Mouse (Mus musculus) frontal cortex, adult 2 months (tissue): ENCODE measurements around the gene Lhx9. TPM values are rescaled to one million over a fixed set of nuclear protein-coding genes. Genes with fewer than 3 reads are reported as not detected.

ENCODE experiments used
- DNase-seq, 2 experiments: peaks; one replicate each; pipeline ENCODE4 v3.0.0; 2022; ENCODE audit warnings: low spot score in 1 of 2; ENCODE audit errors: extremely low spot score in 1 of 2
- polyA plus RNA-seq: library from polyadenylated mRNA; depleted of rRNA; stranded (reverse); fragments of >200 nt; gene quantifications from 2 replicates; pipeline ENCODE4 v1.2.3, GENCODE M21; 2012; rRNA removed

Lhx9 gene
- polyA plus RNA-seq, 1 experiment: 0.46 TPM

GRCm38 (mm10) chr1:138840440-138841305 is 7.7 kb downstream of the Lhx9 start:
- no peak for DNase-seq

DNA sequence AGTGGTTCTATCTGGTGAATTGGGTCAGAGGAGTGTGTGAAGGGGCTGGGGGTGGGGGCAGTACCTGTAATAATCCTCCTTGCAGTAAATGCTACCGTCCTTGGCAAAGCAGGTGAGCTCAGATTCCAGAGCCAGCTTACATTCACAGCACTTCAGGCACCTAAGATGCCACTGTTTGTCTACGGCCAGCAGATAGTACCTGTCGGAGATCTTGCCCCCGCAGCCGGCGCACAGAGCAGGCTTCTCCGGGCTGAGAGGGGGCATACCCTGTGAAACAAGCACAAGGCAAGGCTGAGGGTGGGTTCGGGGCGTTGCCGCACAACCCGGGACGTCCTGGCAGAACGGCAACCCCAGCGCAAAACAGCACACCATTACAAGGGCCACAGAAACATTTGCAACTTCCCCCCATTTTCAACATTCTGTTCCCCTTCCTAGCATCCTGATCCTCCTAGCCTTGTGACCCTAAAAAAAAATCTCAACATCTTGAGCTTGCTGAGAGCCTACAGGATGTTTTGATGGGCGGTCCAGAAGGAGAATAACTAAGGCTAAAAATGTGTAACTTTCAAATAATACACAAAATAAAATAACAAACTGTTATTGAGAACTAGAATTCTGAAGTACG is 8.5 kb downstream of the Lhx9 start:
- no peak for DNase-seq

DNA sequence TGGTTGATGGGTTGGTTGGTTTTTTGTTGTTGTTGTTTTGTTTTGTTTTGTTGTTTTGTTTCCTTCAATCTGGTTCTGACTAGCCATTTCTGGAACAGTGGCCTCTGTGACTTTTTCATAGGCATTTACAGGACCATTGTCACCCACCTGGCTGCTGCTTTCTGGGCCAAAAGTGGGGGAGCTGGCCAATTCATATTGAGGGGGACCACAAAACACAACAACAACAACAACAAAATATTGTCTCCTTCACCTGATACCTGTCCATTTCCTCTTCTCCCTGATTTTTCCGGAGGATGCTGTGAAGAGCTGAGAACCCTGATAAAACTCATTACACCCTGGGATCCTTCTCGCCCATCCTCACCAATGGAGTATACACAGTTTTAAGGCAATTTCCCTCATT is 9.1 kb downstream of the Lhx9 start:
- no peak for DNase-seq

DNA sequence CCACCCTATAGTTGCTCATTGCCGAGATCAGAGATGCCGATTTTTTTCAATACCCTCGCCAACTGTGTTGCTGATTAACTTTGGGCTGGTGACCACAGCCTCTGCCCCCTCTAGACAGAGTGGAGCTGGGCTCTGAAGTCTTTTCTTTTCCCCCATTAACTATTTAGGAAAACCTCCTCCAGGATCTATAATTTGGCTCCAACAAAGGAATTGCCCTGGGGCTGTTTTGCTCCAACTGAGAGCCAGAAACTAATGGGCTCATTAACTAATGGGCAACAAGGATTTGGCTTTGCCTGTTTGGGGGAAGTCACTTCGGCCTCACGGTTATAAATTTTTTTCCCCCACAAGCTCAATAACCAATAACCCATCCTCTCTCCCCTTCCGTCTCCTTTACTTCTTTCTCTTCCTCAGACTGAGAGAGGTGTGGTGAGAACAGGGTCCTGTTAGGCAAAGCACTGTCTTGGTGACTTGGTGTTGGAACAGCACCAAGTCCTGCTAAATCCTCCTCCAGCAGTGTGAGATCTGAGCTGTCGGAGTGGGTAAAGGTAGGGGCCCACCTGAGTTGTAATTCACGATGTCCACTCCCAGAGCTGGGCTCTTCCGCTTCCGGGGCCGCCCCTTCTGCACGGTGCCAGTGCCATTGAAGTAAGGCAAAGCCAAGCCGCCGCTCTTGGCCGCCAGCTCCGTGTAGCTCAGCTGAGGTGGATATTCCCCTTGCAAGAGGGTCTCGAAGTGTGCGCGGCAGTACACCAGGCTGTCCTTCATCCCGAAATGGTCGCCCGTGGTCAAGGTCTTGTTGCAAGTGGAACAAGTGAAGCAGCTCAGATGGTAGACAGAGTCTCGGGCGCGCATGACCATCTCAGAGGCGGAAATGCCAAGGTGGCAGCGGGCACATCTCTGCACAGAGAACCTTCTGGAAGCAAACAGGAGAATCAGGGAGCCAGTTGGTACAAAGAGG is 10.3 kb downstream of the Lhx9 start:
- no peak for DNase-seq

DNA sequence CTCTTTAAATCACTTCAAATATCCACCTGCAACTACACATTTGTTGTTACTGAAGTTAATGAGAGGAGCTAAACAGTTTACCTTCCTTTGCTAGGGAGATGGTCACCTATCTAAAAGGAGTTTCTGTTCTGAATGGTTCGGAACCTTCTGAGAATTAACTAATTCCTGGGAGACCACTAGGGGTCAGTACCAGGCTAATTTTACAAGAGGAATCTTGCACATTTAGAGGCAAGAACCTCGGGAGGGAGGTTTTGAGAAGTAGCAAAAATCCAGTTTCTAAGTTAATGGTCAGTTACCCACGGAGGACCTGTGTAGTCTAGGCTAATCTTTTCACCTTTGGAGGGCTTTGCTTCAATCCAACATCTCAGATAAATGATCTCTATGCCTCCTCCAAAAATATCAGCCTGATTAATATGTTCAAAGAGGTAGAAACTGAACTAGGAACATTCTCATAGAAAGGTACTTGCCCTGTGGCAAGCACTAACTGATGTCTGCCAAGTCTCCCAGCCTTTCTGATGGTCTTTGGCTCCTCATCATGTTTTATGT is 12.9 kb downstream of the Lhx9 start:
- peak in 1 of 2 experiments; percentile 76 for DNase-seq

DNA sequence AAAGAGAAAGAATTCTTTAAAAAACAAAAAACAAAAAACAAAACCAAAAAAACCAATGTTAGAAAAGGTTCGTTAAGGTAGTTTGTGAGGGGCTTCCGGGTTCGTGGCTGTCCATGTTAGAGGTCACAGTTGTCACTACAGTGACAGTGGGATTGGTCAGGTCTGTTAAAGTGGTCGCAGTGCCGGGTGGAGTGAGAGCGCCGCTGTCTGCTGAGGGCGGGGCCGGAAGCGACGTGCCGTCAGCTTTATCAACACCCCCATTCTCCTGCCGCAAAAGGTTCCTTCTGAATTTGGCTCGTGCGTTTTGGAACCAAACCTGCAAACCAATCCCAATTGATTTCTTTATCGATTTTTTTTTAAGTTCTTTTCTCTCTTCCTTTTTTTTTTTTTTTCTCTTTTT is 17.1 kb downstream of the Lhx9 start:
- no peak for DNase-seq

DNA sequence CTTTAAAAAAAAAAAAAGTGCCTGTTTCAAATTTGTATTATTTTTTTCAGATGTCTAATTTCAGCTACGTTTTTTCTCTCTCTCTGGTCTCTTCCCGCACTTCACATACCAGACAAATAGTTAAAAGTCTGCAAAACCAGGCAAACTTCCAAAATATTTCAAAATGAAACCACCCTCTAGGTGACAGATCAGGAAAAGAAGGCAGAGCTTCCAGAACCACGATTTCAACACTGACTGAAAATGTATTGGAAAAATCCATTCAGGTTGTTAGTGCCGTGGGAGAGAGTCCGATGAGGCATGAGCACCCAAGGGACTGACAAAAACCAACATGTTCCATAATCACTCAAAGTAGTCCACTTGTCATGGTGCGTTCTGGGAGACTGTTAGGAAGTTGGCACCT is 21.5 kb downstream of the Lhx9 start:
- no peak for DNase-seq

DNA sequence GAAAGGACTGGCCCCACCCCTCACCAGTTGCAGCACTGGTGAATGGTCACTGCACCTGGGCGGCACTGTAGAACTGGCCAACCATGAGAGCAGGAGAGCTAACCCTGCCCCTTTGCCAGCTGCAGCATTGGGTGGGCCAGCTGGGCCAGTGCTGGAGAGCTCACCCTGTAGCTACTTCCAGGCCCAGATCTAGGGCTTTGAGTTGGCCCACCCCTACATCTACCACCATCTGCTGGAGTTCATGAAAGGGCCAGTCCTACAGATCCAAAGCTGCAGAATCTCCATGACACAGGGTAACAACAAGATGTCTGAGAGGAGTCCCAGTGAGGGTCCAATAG is 25.4 kb downstream of the Lhx9 start:
- no peak for DNase-seq

DNA sequence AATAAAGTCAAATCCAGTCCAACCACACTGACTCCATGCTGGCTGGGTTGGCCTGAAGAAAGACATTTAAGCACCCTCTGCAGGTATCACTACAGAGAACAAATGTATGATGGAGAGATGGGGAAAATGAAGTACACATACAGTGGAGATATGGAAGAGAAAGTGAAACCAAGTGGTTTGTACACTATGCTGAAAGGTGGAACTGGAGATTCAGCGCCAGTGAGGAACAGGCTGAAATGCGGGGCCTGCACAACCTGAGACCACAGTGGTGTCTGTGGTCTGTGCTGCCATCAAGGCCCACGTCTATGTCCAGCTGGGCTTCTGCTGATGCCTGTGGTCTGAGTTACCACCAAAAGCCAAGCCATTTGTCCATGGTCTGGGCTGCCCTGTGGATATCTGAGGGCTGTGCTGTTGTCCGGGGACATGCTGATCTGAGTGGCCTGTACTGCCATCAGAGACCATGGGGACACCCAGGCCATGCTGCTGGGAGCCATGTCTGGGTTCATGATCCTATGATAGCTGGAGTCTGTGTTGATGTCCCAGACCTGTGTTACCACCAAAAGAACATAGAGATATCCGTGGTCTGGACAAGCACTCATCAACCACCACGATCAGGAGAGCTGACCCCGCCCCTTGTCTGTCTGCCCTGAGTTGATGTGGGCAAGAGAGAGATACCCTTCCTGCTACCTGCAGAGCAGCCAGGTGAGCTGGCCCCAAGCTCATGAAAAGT is 26.0 kb downstream of the Lhx9 start:
- DNase-seq: no peak

DNA sequence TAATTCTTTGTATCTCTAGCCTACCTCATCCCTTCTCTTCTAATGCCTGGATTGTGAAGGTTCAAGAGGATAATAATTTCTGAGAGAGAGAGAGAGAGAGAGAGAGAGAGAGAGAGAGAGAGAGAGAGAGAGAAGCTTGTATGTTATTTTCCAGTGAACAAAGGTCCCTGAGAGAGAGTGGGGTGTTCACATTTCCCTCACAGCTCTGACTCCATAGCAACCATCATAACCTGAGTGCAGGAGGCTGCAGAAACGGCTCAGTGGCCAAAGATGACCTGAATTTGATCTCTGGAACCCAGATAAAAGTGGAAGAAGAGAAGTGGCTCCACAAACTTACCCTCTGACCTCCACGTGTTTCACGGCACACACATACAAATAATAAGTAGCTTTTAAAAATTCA is 46.6 kb downstream of the Lhx9 start:
- DNase-seq: no peak

DNA sequence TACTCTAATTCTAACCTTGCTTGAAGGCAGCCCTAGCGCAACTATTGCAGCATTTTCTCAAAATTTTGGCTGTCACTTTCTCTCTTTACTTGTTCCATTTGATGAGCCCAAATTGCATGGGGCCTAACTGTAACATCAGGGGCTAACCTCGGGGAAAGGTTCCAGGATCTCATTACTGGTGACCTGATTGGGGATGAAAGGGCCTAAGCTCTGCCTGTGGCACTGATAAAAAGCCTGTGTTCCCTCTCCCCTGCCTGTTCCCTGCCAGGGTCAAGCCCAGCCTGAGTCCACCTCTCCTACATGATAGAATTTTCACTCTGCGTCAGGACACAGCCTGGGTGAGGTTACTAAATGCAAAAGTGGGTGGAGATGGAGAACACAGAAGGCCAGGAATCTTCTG is 47.1 kb downstream of the Lhx9 start:
- DNase-seq: no peak

DNA sequence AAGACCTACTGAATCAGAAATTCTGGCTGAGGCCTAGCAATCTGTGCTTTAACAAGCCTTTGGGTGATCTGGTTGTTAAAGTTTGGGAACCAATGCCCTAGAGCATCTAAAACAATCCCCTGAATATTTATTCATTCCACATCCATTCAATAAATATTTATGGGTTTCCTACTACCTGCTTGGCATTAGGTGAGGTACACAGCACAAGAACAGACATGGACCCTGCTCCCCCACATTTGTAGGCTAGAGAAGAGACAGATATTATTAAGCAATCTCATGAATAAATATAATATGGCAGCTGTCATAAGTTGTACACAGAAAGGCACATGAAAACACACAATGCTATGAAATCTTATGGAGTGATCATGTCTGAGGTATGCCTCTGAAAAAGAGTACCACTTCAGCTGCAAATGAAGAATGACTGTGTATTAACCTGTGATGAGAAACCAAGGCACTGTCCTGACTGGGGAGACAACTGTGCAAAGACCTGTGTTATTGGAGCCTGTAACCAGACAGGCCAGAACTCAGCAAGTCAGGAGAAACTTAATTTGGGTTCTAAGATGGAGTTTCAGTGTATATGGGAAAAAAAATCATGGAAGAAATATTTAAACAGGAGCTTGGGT is 48.6 kb downstream of the Lhx9 start:
- DNase-seq: no peak

- no peak for DNase-seq
Measured at GRCm38 (mm10) chr1:138798110-138798509, 50.3 kb downstream of the Lhx9 start.

GRCm38 (mm10) chr1:138785856-138786255 is 62.5 kb downstream of the Lhx9 start:
- DNase-seq: no peak

DNA sequence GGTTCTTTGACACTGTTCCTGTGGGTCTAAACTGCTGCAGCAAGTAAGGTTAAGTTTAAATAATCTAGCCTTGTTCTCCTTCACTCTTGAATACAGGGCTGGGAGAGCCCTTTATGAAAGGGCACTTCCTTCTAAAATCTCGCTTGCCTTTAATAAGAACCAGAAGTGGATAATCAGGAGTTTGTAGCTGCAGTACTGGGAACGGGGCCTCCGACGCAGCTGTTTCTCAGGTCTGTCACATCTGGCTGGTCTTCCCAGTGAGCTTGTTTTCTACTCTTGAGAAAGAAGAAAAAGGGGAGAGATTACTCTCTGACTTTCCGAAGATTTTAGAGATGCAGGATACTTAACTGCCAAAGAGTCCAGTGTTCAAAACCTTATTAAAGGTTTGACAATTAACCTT is 64.4 kb downstream of the Lhx9 start:
- DNase-seq: no peak

Other genes with a start within 250 kb of the Lhx9 start
- 24.6 and 24.9 TPM in 2 replicates for gene Nek7, start 228.4 kb downstream of the Lhx9 start, polyA plus RNA-seq
- gene 2310009B15Rik, start 8.3 kb upstream of the Lhx9 start, polyA plus RNA-seq: 27.0 and 27.1 TPM in 2 replicates
- 5.0 and 5.5 TPM in 2 replicates for gene Dennd1b, start 114.9 kb upstream of the Lhx9 start, polyA plus RNA-seq